Mouse (Mus musculus) hindbrain, embryonic 15.5 days (tissue): ENCODE measurements around the gene Gna14. TPM values are rescaled to one million over a fixed set of nuclear protein-coding genes. Genes with fewer than 3 reads are reported as not detected.

ENCODE experiments used
- ATAC-seq: fragments of 200-750 bp; cut with Nextera tagmentation; 2 replicates; pipeline ENCODE4 v1.8.0; 2017; ENCODE audit warnings: low read depth, moderate number of reproducible peaks, moderate TSS enrichment; ENCODE audit not compliant: low FRiP score
- H3K27ac ChIP-seq: fragments of 300-500 bp; sonication (generic); replicated peaks from 2 replicates; pipeline ENCODE4 v1.5.1; 2015; ENCODE audit warnings: mild to moderate bottlenecking, inconsistent platforms
- H3K27me3 ChIP-seq: fragments of 300-500 bp; sonication (generic); 2 replicates; pipeline ENCODE4 v1.6.1; 2015; ENCODE audit warnings: control low read depth, inconsistent platforms
- H3K36me3 ChIP-seq: fragments of 300-500 bp; sonication (generic); 2 replicates; pipeline ENCODE4 v1.6.1; 2015; ENCODE audit warnings: control low read depth, inconsistent platforms
- H3K4me1 ChIP-seq: fragments of 300-500 bp; sonication (generic); replicated peaks from 2 replicates; pipeline ENCODE4 v1.6.1; 2015; ENCODE audit warnings: control low read depth, inconsistent platforms
- H3K4me2 ChIP-seq: fragments of 300-500 bp; sonication (generic); 2 replicates; pipeline ENCODE4 v1.6.1; 2015; ENCODE audit warnings: moderate library complexity, mild to moderate bottlenecking, inconsistent platforms
- H3K4me3 ChIP-seq: fragments of 300-500 bp; sonication (generic); 2 replicates; pipeline ENCODE4 v1.5.1; 2015; ENCODE audit warnings: mild to moderate bottlenecking, inconsistent platforms
- H3K9ac ChIP-seq: fragments of 300-500 bp; sonication (generic); 2 replicates; pipeline ENCODE4 v1.6.1; 2015; ENCODE audit warnings: inconsistent platforms
- H3K9me3 ChIP-seq: fragments of 300-500 bp; sonication (generic); 2 replicates; pipeline ENCODE4 v1.6.1; 2016; ENCODE audit warnings: control low read depth, inconsistent platforms
- WGBS: fragments of 180-500 bp; shearing (Covaris S2); methylation state at CpG from one replicate; pipeline ENCODE4 v1.1.7; 2015; 5-methylcytosine and 5-hydroxymethylcytosine counted together
- polyA plus RNA-seq: library from polyadenylated mRNA; unstranded; fragments of >200 nt; fragmentation: Nextera tagmentation; extraction: Ambion mirVana; gene quantifications from 2 replicates; pipeline ENCODE4 v1.2.1, GENCODE M21; 2015

The Gna14 gene
- polyA plus RNA-seq, 1 experiment from 2014 or later, result 0.60 TPM

- no peak for ATAC-seq
- no peak overlapping the region for H3K4me3 ChIP-seq
- 72% methylated on average over 3 of the region's 3 CpGs for WGBS
- no peaks in the 10 kb centered on the region for H3K4me1 ChIP-seq
- no peak overlapping the region for H3K4me2 ChIP-seq
- H3K9ac ChIP-seq, result no peak overlapping the region
- no peak overlapping the region for H3K27ac ChIP-seq
- no peaks in the 10 kb centered on the region for H3K27me3 ChIP-seq
- no peaks in the 10 kb centered on the region for H3K36me3 ChIP-seq
- no peaks in the 10 kb centered on the region for H3K9me3 ChIP-seq
Measured at GRCm38 (mm10) chr19:16528225-16528828, 92.8 kb downstream of the Gna14 start.

GRCm38 (mm10) chr19:16529293-16529920 is 93.8 kb downstream of the Gna14 start:
- no peak for ATAC-seq
- Histone ChIP-seq H3K4me2 (no peak overlapping the region), H3K27ac (no peak overlapping the region), H3K9me3 (no peaks in the 10 kb centered on the region), H3K9ac (no peak overlapping the region), H3K36me3 (no peaks in the 10 kb centered on the region), H3K27me3 (no peaks in the 10 kb centered on the region), H3K4me3 (no peak overlapping the region), H3K4me1 (no peaks in the 10 kb centered on the region)

DNA sequence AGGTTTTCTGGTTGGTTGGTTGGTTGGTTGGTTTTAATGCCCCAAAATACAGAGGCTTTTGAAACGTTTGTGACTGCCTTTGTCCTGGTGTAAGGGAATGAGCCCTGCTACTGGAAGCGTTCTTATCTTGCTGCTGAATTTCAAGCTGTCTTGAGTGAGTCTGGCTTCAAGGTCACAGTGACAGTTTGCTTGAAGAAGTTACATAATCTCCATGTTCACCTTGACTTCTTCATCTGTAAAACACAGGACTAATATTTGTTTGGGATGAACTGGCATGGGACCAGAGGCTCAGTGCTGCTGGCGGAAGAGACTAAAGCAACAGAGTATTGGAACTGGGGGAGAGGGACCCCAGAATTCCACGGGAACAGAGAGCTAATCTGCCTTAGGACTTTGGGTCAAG is 94.4 kb downstream of the Gna14 start:
- H3K9me3 ChIP-seq, result no peaks in the 10 kb centered on the region
- H3K4me1 ChIP-seq, result no peaks in the 10 kb centered on the region
- no peak overlapping the region for H3K27ac ChIP-seq
- no peak for ATAC-seq
- H3K4me2 ChIP-seq, result no peak overlapping the region
- H3K9ac ChIP-seq, result no peak overlapping the region
- no peaks in the 10 kb centered on the region for H3K36me3 ChIP-seq
- no peaks in the 10 kb centered on the region for H3K27me3 ChIP-seq
- H3K4me3 ChIP-seq, result no peak overlapping the region
- 86% methylated on average over 4 of the region's 4 CpGs for WGBS

- 82% methylated on average over 2 of the region's 2 CpGs for WGBS
- H3K27me3 ChIP-seq, result no peaks in the 10 kb centered on the region
- no peak overlapping the region for H3K9ac ChIP-seq
- no peak for ATAC-seq
- H3K4me3 ChIP-seq, result no peak overlapping the region
- no peaks in the 10 kb centered on the region for H3K36me3 ChIP-seq
- no peaks in the 10 kb centered on the region for H3K9me3 ChIP-seq
- no peaks in the 10 kb centered on the region for H3K4me1 ChIP-seq
- H3K27ac ChIP-seq, result no peak overlapping the region
- no peak overlapping the region for H3K4me2 ChIP-seq
Measured at GRCm38 (mm10) chr19:16534311-16534710, 98.7 kb downstream of the Gna14 start.

GRCm38 (mm10) chr19:16538416-16538815 is 102.9 kb downstream of the Gna14 start:
- Histone ChIP-seq H3K27me3 (no peaks in the 10 kb centered on the region), H3K4me1 (no peaks in the 10 kb centered on the region), H3K4me3 (no peak overlapping the region), H3K36me3 (no peaks in the 10 kb centered on the region), H3K27ac (no peak overlapping the region), H3K4me2 (no peak overlapping the region), H3K9ac (no peak overlapping the region), H3K9me3 (no peaks in the 10 kb centered on the region)
- ATAC-seq, result no peak
- 95% methylated on average over 2 of the region's 2 CpGs for WGBS

DNA sequence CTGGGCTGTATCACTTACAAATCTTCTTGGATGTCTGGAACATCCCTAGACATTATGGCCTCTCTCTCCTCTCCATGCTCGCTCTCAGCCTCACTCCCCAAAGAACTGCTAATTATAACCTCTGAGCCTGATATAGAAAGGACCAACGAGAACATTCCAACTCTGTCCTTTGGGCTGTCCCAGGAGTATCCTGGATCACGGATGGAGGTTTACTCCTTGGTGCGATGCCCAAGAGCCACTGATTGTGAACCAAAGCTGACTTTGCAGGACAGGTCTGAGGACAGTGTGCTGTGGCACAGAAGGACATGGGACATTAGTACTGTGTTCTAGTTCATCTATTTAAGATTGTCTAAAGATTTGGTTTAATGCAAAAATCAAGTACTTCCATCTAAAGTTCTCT is 108.1 kb downstream of the Gna14 start:
- no peaks in the 10 kb centered on the region for H3K9me3 ChIP-seq
- H3K4me2 ChIP-seq, result no peak overlapping the region
- no peak overlapping the region for H3K4me3 ChIP-seq
- WGBS, result 96% methylated on average over 4 of the region's 4 CpGs
- no peak overlapping the region for H3K27ac ChIP-seq
- H3K36me3 ChIP-seq, result no peaks in the 10 kb centered on the region
- no peak overlapping the region for H3K9ac ChIP-seq
- no peak for ATAC-seq
- H3K4me1 ChIP-seq, result no peaks in the 10 kb centered on the region
- H3K27me3 ChIP-seq, result no peaks in the 10 kb centered on the region

DNA sequence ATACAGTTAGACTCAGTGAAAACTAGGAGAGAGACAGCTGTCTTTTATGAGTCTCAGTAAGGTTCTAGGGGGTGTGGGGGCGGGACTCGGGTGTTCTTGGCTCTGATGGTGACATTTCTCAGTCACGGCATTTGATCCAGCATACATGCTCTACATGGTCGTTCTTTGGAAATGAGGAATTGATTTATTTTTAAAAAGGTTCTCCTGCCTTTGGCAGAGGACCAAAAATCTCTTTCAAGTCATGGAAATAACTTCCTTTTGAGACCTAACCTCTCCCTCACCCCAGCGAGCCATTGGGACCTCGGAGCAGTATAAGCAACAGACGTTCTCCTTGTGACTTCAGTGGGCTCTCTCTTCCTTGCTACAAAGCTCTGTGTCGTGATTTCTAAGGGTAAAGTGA is 121.4 kb downstream of the Gna14 start:
- no peaks in the 10 kb centered on the region for H3K4me1 ChIP-seq
- no peaks in the 10 kb centered on the region for H3K9me3 ChIP-seq
- H3K9ac ChIP-seq, result no peak overlapping the region
- no peak overlapping the region for H3K4me3 ChIP-seq
- 63% methylated on average over 8 of the region's 8 CpGs for WGBS
- no peak overlapping the region for H3K4me2 ChIP-seq
- H3K27ac ChIP-seq, result no peak overlapping the region
- no peaks in the 10 kb centered on the region for H3K36me3 ChIP-seq
- no peaks in the 10 kb centered on the region for H3K27me3 ChIP-seq
- no peak for ATAC-seq

GRCm38 (mm10) chr19:16557971-16558370 is 122.4 kb downstream of the Gna14 start:
- Histone ChIP-seq H3K27ac (no peak overlapping the region), H3K27me3 (no peaks in the 10 kb centered on the region), H3K4me3 (no peak overlapping the region), H3K9me3 (no peaks in the 10 kb centered on the region), H3K9ac (no peak overlapping the region), H3K4me1 (no peaks in the 10 kb centered on the region), H3K4me2 (no peak overlapping the region), H3K36me3 (no peaks in the 10 kb centered on the region)
- no peak for ATAC-seq
- WGBS, result 75% methylated on average over 5 of the region's 5 CpGs

- WGBS, result 76% methylated on average over 2 of the region's 2 CpGs
- H3K27me3 ChIP-seq, result no peaks in the 10 kb centered on the region
- H3K4me2 ChIP-seq, result no peak overlapping the region
- H3K4me1 ChIP-seq, result no peaks in the 10 kb centered on the region
- no peak overlapping the region for H3K27ac ChIP-seq
- H3K9ac ChIP-seq, result no peak overlapping the region
- H3K9me3 ChIP-seq, result no peaks in the 10 kb centered on the region
- no peaks in the 10 kb centered on the region for H3K36me3 ChIP-seq
- H3K4me3 ChIP-seq, result no peak overlapping the region
- ATAC-seq, result no peak
Measured at GRCm38 (mm10) chr19:16558570-16558969, 123.0 kb downstream of the Gna14 start.

DNA sequence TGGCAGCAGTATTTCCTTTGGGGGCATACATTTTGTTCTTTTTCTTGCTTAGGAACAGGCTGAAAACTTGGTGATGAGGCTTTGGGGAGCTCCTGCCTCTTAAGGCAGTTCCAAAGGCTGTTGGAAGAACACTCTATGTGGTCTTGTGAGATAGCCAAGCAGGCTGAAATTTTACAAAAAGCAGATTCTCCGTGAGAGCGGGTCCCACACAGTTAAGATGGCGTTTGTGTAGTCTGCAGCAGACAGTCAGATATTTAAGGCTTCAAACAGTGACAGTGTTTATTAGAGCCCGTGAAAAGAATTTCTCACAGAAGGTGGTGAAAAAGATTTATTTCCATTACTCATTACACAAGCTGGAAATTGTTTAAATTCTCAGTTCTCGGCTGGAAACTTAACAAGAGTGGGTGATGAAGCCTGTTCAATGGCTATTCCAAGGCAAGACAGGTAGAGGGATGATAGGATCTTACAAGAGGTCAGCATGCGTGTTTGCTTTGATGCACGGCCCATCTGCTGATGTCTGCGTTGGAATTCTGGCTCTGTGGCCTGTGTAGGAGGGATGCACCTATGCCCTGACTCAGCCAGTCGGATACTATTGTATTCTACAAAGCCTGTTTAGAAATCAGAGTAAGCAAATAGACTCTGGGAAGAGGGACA is 123.8 kb downstream of the Gna14 start:
- H3K36me3 ChIP-seq, result no peaks in the 10 kb centered on the region
- no peak overlapping the region for H3K4me3 ChIP-seq
- 73% methylated on average over 9 of the region's 9 CpGs for WGBS
- H3K9ac ChIP-seq, result no peak overlapping the region
- H3K27me3 ChIP-seq, result no peaks in the 10 kb centered on the region
- no peak overlapping the region for H3K27ac ChIP-seq
- no peaks in the 10 kb centered on the region for H3K9me3 ChIP-seq
- no peak overlapping the region for H3K4me2 ChIP-seq
- H3K4me1 ChIP-seq, result no peaks in the 10 kb centered on the region
- no peak for ATAC-seq

- Histone ChIP-seq H3K27me3 (no peaks in the 10 kb centered on the region), H3K9ac (no peak overlapping the region), H3K27ac (no peak overlapping the region), H3K4me2 (no peak overlapping the region), H3K36me3 (no peaks in the 10 kb centered on the region), H3K4me3 (no peak overlapping the region), H3K9me3 (no peaks in the 10 kb centered on the region), H3K4me1 (no peaks in the 10 kb centered on the region)
- 91% methylated on average over 6 of the region's 6 CpGs for WGBS
- ATAC-seq, result no peak
Measured at GRCm38 (mm10) chr19:16562676-16563075, 127.1 kb downstream of the Gna14 start.

DNA sequence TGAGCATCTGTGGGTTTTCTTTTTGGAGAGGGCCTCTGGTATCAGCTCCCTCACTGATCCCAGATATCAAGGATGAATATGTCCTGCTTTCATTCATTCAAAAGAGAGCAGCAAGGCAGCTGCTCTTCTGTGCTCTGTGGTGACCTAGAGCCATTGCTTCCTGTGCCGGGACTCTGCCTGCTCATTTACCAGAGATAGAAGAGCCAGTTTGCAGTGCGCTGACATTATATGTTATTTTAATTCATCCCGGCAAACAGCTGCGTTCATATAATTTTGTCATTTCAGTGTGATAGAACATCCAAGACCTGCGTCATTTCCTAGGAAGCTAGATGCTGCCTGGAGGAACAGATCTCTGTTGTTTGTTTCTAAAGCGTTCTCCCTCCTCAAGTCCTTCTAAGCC is 141.2 kb downstream of the Gna14 start:
- H3K4me1 ChIP-seq, result no peaks in the 10 kb centered on the region
- H3K4me3 ChIP-seq, result no peak overlapping the region
- H3K27me3 ChIP-seq, result no peaks in the 10 kb centered on the region
- H3K27ac ChIP-seq, result no peak overlapping the region
- no peaks in the 10 kb centered on the region for H3K9me3 ChIP-seq
- no peak overlapping the region for H3K4me2 ChIP-seq
- H3K9ac ChIP-seq, result no peak overlapping the region
- H3K36me3 ChIP-seq, result no peaks in the 10 kb centered on the region
- ATAC-seq, result no peak
- WGBS, result 90% methylated on average over 6 of the region's 6 CpGs
